Mouse (Mus musculus) midbrain, postnatal 0 days (tissue): ENCODE measurements around the gene Prkar2a. TPM values are rescaled to one million over a fixed set of nuclear protein-coding genes. Genes with fewer than 3 reads are reported as not detected.
A peak's percentile ranks its signal among the peaks of the same experiment; 100 is the strongest.
"Not testable (repeated sequence)": the region's sequence is repeated elsewhere in the genome, so short reads cannot be mapped to it uniquely, and the experiment has no call there.

Experiments used
- ATAC-seq: fragments of 200-750 bp; cut with Nextera tagmentation; 2 replicates; pipeline ENCODE4 v1.8.0; 2017; ENCODE audit warnings: moderate number of reproducible peaks, mild to moderate bottlenecking, moderate TSS enrichment, moderate library complexity; ENCODE audit not compliant: low FRiP score
- DNase-seq: peaks from one replicate; pipeline ENCODE4 v3.0.0-alpha.2; 2015; ENCODE audit warnings: low spot score
- H3K27ac ChIP-seq: fragments of 300-500 bp; sonication (generic); 2 replicates; pipeline ENCODE4 v1.5.1; 2014; ENCODE audit warnings: low read depth, mild to moderate bottlenecking, low read length, mixed read lengths
- H3K27me3 ChIP-seq: fragments of 300-500 bp; sonication (generic); 2 replicates; pipeline ENCODE4 v1.6.1; 2014; ENCODE audit warnings: low read length, control low read depth, mixed read lengths; ENCODE audit not compliant: insufficient read depth
- H3K36me3 ChIP-seq: fragments of 300-500 bp; sonication (generic); 2 replicates; pipeline ENCODE4 v1.6.1; 2014; ENCODE audit warnings: low read length, control low read depth, mixed read lengths; ENCODE audit not compliant: insufficient read depth
- H3K4me1 ChIP-seq: fragments of 300-500 bp; sonication (generic); 2 replicates; pipeline ENCODE4 v1.6.1; 2014; ENCODE audit warnings: mild to moderate bottlenecking, control low read depth, antibody characterized with exemption, low read length, mixed read lengths; ENCODE audit not compliant: insufficient read depth
- H3K4me2 ChIP-seq: fragments of 300-500 bp; sonication (generic); 2 replicates; pipeline ENCODE4 v1.6.1; 2014; ENCODE audit warnings: low read depth, mild to moderate bottlenecking, low read length, mixed read lengths; ENCODE audit not compliant: poor library complexity, severe bottlenecking
- H3K4me3 ChIP-seq: fragments of 300-500 bp; sonication (generic); 2 replicates; pipeline ENCODE4 v1.5.1; 2014; ENCODE audit warnings: low read depth, mild to moderate bottlenecking, low read length, moderate library complexity
- H3K9ac ChIP-seq: fragments of 300-500 bp; sonication (generic); replicated peaks from 2 replicates; pipeline ENCODE4 v1.6.1; 2014; ENCODE audit warnings: mild to moderate bottlenecking, low read length, moderate library complexity, mixed read lengths; ENCODE audit not compliant: poor library complexity, severe bottlenecking
- H3K9me3 ChIP-seq: fragments of 300-500 bp; sonication (generic); 2 replicates; pipeline ENCODE4 v1.6.1; 2016; ENCODE audit warnings: low read length, control low read depth
- CTCF ChIP-seq: IDR thresholded peaks from 2 replicates; pipeline ENCODE4 v1.5.1; 2016; ENCODE audit warnings: antibody characterized with exemption, mild to moderate bottlenecking
- WGBS: fragments of 180-500 bp; shearing (Covaris S2); extraction: QIAGEN DNeasy Blood & Tissue Kit; methylation state at CpG from one replicate; pipeline ENCODE4 v1.1.7; 2014; 5-methylcytosine and 5-hydroxymethylcytosine counted together
- polyA plus RNA-seq: library from polyadenylated mRNA; unstranded; fragments of >200 nt; fragmentation: Nextera tagmentation; extraction: Ambion mirVana; gene quantifications from 2 replicates; pipeline ENCODE4 v1.2.1, GENCODE M21; 2015
- total RNA-seq: library from RNA; depleted of rRNA; stranded (reverse); fragments of >200 nt; gene quantifications from 2 replicates; pipeline ENCODE4 v1.2.3, GENCODE M21; 2014

Gene Prkar2a
- total and polyA plus RNA-seq, 2 experiments from 2014 or later, result 49.7 to 107 TPM

DNA sequence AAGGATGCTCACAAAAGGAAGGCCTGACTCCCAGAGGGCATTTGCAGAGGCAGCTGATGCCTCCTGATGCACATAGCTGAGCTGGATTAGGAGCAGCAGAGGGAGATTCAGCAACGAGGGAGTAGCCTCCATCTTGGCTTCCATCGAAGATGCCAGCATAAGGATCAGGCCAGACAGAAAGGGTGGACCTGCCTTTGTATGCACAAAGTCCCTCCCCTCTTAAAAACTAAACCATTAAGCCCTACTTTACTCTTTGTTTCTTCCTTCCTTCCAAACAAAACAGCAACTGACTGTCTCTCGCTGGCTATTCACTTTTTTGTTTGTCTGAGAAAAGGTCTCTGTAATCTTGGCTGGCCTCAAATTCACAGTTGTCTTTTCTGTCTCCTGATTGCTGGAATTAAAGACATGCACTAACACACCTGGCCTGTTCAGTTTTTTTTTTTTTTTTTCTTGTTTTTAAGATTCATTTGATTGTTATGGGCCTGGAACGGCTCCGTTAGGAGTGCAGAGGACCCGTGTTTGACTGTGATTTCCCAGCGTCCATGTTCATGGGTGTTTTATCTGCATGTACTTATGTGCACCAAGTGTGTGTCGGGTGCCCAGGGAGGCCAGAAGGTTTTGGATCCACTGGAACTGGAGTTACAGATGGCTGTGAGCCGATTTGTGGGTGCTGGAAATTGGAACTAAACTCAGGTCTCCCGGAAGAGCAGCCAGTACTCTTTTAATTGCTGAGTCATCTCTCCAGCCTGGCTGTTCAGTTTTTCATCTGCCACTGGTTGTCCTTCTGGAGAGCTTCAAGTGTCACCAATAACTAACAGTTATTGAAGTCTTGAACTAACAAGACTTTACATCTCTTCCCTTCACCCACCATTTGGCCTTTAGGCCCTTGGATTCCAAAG, 34.3 kb upstream of the Prkar2a start:
- WGBS, result 75% methylated on average over 10 of the region's 10 CpGs
- Histone ChIP-seq H3K4me2 (no peak overlapping the region), H3K36me3 (no peaks in the 10 kb centered on the region), H3K9me3 (no peaks in the 10 kb centered on the region), H3K4me3 (no peak overlapping the region), H3K27me3 (no peaks in the 10 kb centered on the region), H3K9ac (no peak overlapping the region), H3K4me1 (peaks cover 2% of the 10 kb centered on the region; the same call in 1 of the 2 replicates), H3K27ac (no peak overlapping the region)
- ATAC-seq (no peak), DNase-seq (no peak)
- no peak for TF ChIP-seq CTCF

DNA sequence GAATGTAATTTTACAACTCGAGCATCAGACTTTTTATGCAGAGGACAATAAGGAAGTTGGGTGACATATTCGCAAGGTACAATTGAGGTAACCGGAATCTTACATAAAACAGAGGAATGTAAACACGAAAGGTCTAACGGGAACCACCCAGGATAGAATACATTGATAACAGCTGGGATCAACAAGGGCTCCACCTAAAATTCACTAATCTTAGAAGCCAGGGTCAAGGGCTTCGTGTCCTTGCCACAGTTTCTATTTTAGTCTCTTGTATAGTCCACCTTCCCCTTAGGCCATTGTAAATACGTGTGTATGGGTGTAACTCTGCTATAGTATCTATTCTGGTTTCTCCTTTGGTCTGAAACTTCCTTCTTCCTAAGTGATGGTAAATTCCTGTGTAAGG, 33.2 kb upstream of the Prkar2a start:
- not testable (repeated sequence) for DNase-seq

DNA sequence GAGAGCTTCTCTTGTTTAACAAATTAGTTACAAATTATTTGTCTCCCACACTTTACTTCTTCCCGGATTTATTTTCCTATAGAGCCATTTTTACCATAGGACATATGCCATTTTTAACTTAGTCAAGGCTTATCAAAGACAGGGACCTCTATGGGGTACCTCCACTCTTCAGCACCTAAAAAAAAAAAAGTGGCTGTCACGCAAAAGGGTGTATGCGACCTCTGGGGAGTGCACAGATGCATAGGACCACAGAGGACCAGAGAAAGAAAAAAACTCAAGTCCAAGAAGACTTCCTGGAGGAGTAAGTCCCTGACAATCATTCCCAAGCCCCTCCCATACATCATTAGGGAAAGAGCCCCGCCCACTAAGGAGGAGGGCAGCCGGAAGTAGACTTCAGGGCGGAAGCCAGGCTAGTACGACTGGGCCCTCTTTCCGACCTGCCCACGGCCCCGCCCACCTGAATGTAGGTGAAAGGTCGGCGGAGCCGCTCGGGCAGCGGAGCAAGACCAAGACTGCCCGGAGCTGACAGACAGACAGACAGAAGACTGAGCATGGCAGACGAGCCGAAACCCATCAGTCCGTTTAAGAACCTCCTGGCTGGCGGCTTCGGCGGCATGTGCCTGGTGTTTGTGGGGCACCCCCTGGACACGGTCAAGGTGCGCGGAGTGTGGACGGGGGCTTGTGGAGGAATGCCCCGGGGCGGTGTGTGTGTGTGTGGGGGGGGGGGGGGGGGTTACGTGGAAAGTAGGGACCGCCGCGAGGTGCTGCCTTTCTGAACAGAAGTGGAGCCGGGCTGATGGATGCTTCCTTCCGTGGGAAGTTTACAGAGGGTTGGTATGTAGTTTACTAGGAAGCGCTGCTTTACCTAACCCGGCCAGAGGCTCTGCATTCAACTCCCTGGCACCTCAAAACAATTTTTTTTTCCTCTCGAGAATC, 27.2 kb upstream of the Prkar2a start, which contains the start of gene Slc25a20:
TSS of gene Slc25a20 (plus strand) at position 412 of the 936 bp plus-strand sequence.
- peak within 1 kb of the TSS; percentile 76 for H3K4me2 ChIP-seq
- peak within 1 kb of the TSS; percentile 72 for H3K9ac ChIP-seq
- 2% methylated on average over 36 of the region's 37 CpGs for WGBS
- H3K4me3 ChIP-seq, result peak within 1 kb of the TSS; percentile 63
- no peak within 1 kb of the TSS for H3K27ac ChIP-seq
- H3K9me3 ChIP-seq, result no peaks in the 10 kb centered on the region
- DNase-seq (peak; percentile 87), ATAC-seq (peak; percentile 82)
- H3K36me3 ChIP-seq, result no peaks in the 10 kb centered on the region
- peaks cover 5% of the 10 kb centered on the region; the same call in 1 of the 2 replicates for H3K4me1 ChIP-seq
- no peaks in the 10 kb centered on the region for H3K27me3 ChIP-seq
- no peak for TF ChIP-seq CTCF

More for the DNA sequence above, 33.2 kb upstream of the Prkar2a start:
- not testable (repeated sequence) for H3K4me2 ChIP-seq, H3K9ac ChIP-seq, ATAC-seq, H3K27ac ChIP-seq, H3K4me3 ChIP-seq, H3K9me3 ChIP-seq, H3K27me3 ChIP-seq, H3K4me1 ChIP-seq, H3K36me3 ChIP-seq
- WGBS, result 85% methylated on average over 7 of the region's 7 CpGs

DNA sequence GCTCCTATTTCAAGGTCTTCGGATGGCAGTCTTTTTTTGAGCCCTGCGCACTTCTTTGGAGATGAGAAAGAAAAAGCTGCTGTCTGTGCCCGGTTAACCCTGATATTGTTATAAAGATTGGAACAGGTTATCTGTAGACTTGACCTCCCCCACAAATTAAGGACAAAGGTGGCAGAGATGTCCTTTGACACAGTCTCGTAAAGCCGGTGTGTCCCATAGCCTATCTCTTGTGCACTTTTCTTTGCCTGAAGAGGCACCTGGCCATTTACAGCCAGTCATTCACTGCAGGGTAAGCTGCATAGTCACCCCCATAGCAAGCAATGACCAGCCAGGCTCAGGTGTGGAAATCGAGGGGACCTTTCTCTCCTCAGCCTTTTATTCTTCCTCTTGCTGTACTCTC, 26.5 kb upstream of the Prkar2a start:
- 44% methylated on average over 6 of the region's 6 CpGs for WGBS
- H3K4me2 ChIP-seq, result peak overlapping the region; percentile 76
- peak overlapping the region; percentile 72 for H3K9ac ChIP-seq
- H3K4me1 ChIP-seq, result peaks cover 5% of the 10 kb centered on the region; the same call in 1 of the 2 replicates
- no peak overlapping the region for H3K27ac ChIP-seq
- peak overlapping the region; percentile 63 for H3K4me3 ChIP-seq
- H3K36me3 ChIP-seq, result no peaks in the 10 kb centered on the region
- H3K27me3 ChIP-seq, result no peaks in the 10 kb centered on the region
- TF ChIP-seq CTCF, result no peak
- no peak for ATAC-seq
- no peak for DNase-seq
- H3K9me3 ChIP-seq, result no peaks in the 10 kb centered on the region

DNA sequence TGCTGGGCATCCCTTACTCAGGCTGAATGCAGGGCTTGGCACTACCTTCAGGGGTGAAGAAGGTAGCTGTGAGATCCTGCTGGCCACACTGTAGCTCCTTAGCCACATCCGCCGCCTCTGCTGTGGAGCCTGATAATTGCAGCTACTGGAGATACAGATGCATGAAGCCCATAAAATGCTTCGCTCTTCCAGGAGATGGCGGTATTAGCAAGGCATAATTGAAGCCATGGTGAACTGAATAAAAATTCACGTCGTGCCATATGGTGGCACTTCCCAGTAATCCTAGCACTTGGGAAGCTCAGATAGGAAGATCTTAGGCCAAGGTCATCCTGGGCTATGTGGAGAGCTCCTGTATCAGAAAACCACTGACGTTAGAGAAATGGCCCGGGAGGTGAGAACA, 19.2 kb upstream of the Prkar2a start:
- H3K27ac ChIP-seq, result no peak overlapping the region
- peaks cover 15% of the 10 kb centered on the region for H3K36me3 ChIP-seq
- no peaks in the 10 kb centered on the region for H3K4me1 ChIP-seq
- peak; percentile 69 for TF ChIP-seq CTCF
- H3K4me2 ChIP-seq, result no peak overlapping the region
- 52% methylated on average over 8 of the region's 8 CpGs for WGBS
- H3K9me3 ChIP-seq, result no peaks in the 10 kb centered on the region
- no peaks in the 10 kb centered on the region for H3K27me3 ChIP-seq
- no peak overlapping the region for H3K4me3 ChIP-seq
- no peak overlapping the region for H3K9ac ChIP-seq
- ATAC-seq (no peak), DNase-seq (peak; percentile 65)
